Mouse (Mus musculus) lung, postnatal 0 days (tissue): ENCODE results near the gene Mroh2a. TPM values are rescaled to one million over a fixed set of nuclear protein-coding genes. Genes with fewer than 3 reads are reported as not detected.

Experiments
- ATAC-seq: fragments of 200-750 bp; cut with Nextera tagmentation; 2 replicates; pipeline ENCODE4 v1.8.0; 2017; ENCODE audit warnings: moderate library complexity
- DNase-seq: peaks from one replicate; pipeline ENCODE4 v3.0.0-alpha.2; 2016; ENCODE audit warnings: low spot score
- H3K27ac ChIP-seq: fragments of 300-500 bp; sonication (generic); 2 replicates; pipeline ENCODE4 v1.5.1; 2014; ENCODE audit warnings: antibody characterized with exemption, mild to moderate bottlenecking, low read length, mixed read lengths
- H3K27me3 ChIP-seq: fragments of 300-500 bp; sonication (generic); replicated peaks from 2 replicates; pipeline ENCODE4 v1.6.1; 2014; ENCODE audit warnings: low read length, mixed read lengths; ENCODE audit not compliant: insufficient read depth
- H3K36me3 ChIP-seq: fragments of 300-500 bp; sonication (generic); 2 replicates; pipeline ENCODE4 v1.6.1; 2014; ENCODE audit warnings: low read length, mixed read lengths; ENCODE audit not compliant: insufficient read depth
- H3K4me1 ChIP-seq: fragments of 300-500 bp; sonication (generic); 2 replicates; pipeline ENCODE4 v1.6.1; 2014; ENCODE audit warnings: antibody characterized with exemption, low read depth, low read length, mixed read lengths; ENCODE audit not compliant: insufficient read depth
- H3K4me2 ChIP-seq: fragments of 300-500 bp; sonication (generic); replicated peaks from 2 replicates; pipeline ENCODE4 v1.6.1; 2014; ENCODE audit warnings: low read depth, mild to moderate bottlenecking, low read length, moderate library complexity, mixed read lengths
- H3K4me3 ChIP-seq: fragments of 300-500 bp; sonication (generic); 2 replicates; pipeline ENCODE4 v1.5.1; 2014; ENCODE audit warnings: low read depth, low read length
- H3K9ac ChIP-seq: fragments of 300-500 bp; sonication (generic); replicated peaks from 2 replicates; pipeline ENCODE4 v1.6.1; 2014; ENCODE audit warnings: low read depth, mild to moderate bottlenecking
- H3K9me3 ChIP-seq: fragments of 300-500 bp; sonication (generic); 2 replicates; pipeline ENCODE4 v1.6.1; 2016; ENCODE audit warnings: low read length, mixed read lengths
- CTCF ChIP-seq: IDR thresholded peaks from 2 replicates; pipeline ENCODE4 v1.5.1; 2016; ENCODE audit warnings: antibody characterized with exemption, mild to moderate bottlenecking
- EP300 ChIP-seq: IDR thresholded peaks from 2 replicates; pipeline ENCODE4 v1.6.1; 2016; ENCODE audit warnings: antibody characterized with exemption, mild to moderate bottlenecking, control low read depth
- WGBS: fragments of 180-500 bp; shearing (Covaris S2); extraction: QIAGEN DNeasy Blood & Tissue Kit; methylation state at CpG from one replicate; pipeline ENCODE4 v1.1.7; 2014; 5-methylcytosine and 5-hydroxymethylcytosine counted together
- polyA plus RNA-seq: library from polyadenylated mRNA; unstranded; fragments of >200 nt; fragmentation: Nextera tagmentation; extraction: Ambion mirVana; gene quantifications from 2 replicates; pipeline ENCODE4 v1.2.1, GENCODE M21; 2015

Mroh2a gene
- polyA plus RNA-seq, 1 experiment from 2014 or later: 0.43 TPM

DNA sequence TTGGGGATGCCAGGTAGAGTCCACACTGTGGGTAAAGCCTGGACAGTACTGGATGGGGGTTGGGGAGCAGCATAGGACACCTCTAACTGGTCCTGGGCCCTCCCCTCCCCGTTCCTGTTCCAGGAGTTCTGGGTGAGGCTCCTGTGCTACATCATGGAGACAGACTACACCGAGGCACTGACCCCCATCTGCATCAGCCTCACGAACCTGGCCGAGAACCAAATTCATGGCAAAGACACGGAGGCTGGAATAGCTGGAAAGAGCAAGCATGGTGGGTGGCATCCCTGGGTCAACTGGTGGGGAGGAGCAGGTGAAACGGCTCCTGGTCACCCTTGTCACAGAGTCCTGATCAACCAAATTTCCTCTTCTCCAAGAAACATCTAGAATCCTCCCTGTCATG, 12.0 kb downstream of the Mroh2a start:
- Histone ChIP-seq H3K27ac (no peak overlapping the region), H3K4me3 (no peak overlapping the region), H3K36me3 (no peaks in the 10 kb centered on the region), H3K4me1 (no peaks in the 10 kb centered on the region), H3K9me3 (peaks cover 56% of the 10 kb centered on the region), H3K27me3 (no peaks in the 10 kb centered on the region), H3K9ac (no peak overlapping the region), H3K4me2 (no peak overlapping the region)
- 73% methylated on average over 6 of the region's 6 CpGs for WGBS
- peak; percentile 27 for DNase-seq
- no peak for ATAC-seq
- no peak for TF ChIP-seq EP300
- TF ChIP-seq CTCF: no peak

- no peak overlapping the region for H3K4me3 ChIP-seq
- H3K9ac ChIP-seq: no peak overlapping the region
- H3K4me1 ChIP-seq: no peaks in the 10 kb centered on the region
- H3K4me2 ChIP-seq: no peak overlapping the region
- peaks cover 58% of the 10 kb centered on the region for H3K9me3 ChIP-seq
- 70% methylated on average over 5 of the region's 5 CpGs for WGBS
- DNase-seq: peak; percentile 30
- no peaks in the 10 kb centered on the region for H3K27me3 ChIP-seq
- no peak for ATAC-seq
- H3K36me3 ChIP-seq: no peaks in the 10 kb centered on the region
- TF ChIP-seq EP300: no peak
- TF ChIP-seq CTCF: no peak
- H3K27ac ChIP-seq: no peak overlapping the region
Observed at GRCm38 (mm10) chr1:88240072-88240471, 13.3 kb downstream of the Mroh2a start.

DNA sequence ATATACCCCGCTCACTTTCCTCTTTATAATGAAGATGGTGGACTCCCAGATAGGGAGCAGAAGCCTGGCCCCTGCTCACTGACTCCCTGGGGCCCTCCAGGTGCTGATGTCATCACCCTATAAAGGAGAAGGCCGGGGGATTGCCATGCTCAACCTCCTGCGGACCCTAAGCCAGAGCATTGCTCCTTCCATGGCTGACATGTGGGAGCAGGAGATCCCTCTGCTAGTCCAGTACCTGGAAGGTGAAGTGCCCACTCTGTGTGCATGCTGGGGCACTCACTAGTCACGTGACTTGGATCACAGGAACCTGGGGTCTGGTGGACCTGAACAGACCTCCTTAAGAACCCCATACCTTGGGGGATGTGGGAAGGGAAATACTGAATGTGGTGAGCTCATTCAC, 13.8 kb downstream of the Mroh2a start:
- Histone ChIP-seq H3K9me3 (peaks cover 57% of the 10 kb centered on the region), H3K4me1 (no peaks in the 10 kb centered on the region), H3K4me2 (no peak overlapping the region), H3K4me3 (no peak overlapping the region), H3K27ac (no peak overlapping the region), H3K9ac (no peak overlapping the region), H3K36me3 (no peaks in the 10 kb centered on the region), H3K27me3 (no peaks in the 10 kb centered on the region)
- ATAC-seq: no peak
- TF ChIP-seq EP300 (no peak), CTCF (no peak)
- WGBS: 58% methylated on average over 4 of the region's 4 CpGs
- no peak for DNase-seq

GRCm38 (mm10) chr1:88243861-88244260, 17.1 kb downstream of the Mroh2a start:
- no peak for DNase-seq
- no peak for ATAC-seq
- no peak for TF ChIP-seq EP300
- no peak for TF ChIP-seq CTCF
- WGBS: 60% methylated on average over 5 of the region's 5 CpGs
- H3K27ac ChIP-seq: no peak overlapping the region
- no peak overlapping the region for H3K9ac ChIP-seq
- no peaks in the 10 kb centered on the region for H3K4me1 ChIP-seq
- no peak overlapping the region for H3K4me3 ChIP-seq
- H3K4me2 ChIP-seq: no peak overlapping the region
- H3K36me3 ChIP-seq: no peaks in the 10 kb centered on the region
- no peaks in the 10 kb centered on the region for H3K27me3 ChIP-seq
- peaks cover 63% of the 10 kb centered on the region for H3K9me3 ChIP-seq

- no peaks in the 10 kb centered on the region for H3K36me3 ChIP-seq
Observed at GRCm38 (mm10) chr1:88245881-88246280, 19.1 kb downstream of the Mroh2a start.

GRCm38 (mm10) chr1:88246386-88246785, 19.6 kb downstream of the Mroh2a start:
- DNase-seq: no peak
- H3K4me3 ChIP-seq: no peak overlapping the region
- H3K9me3 ChIP-seq: peaks cover 71% of the 10 kb centered on the region
- no peak for ATAC-seq
- H3K4me1 ChIP-seq: no peaks in the 10 kb centered on the region
- H3K9ac ChIP-seq: no peak overlapping the region
- no peak for TF ChIP-seq CTCF
- TF ChIP-seq EP300: no peak
- 40% methylated on average over 6 of the region's 6 CpGs for WGBS
- H3K27ac ChIP-seq: no peak overlapping the region
- no peak overlapping the region for H3K4me2 ChIP-seq
- no peaks in the 10 kb centered on the region for H3K27me3 ChIP-seq
- H3K36me3 ChIP-seq: no peaks in the 10 kb centered on the region

More at GRCm38 (mm10) chr1:88245881-88246280, 19.1 kb downstream of the Mroh2a start:
- TF ChIP-seq CTCF (no peak), EP300 (no peak)
- H3K9me3 ChIP-seq: peaks cover 71% of the 10 kb centered on the region
- no peak for DNase-seq
- H3K4me2 ChIP-seq: no peak overlapping the region
- no peaks in the 10 kb centered on the region for H3K4me1 ChIP-seq
- H3K9ac ChIP-seq: no peak overlapping the region
- WGBS: 77% methylated on average over 6 of the region's 6 CpGs
- peak; percentile 7 for ATAC-seq
- H3K27me3 ChIP-seq: no peaks in the 10 kb centered on the region
- no peak overlapping the region for H3K4me3 ChIP-seq
- H3K27ac ChIP-seq: no peak overlapping the region

DNA sequence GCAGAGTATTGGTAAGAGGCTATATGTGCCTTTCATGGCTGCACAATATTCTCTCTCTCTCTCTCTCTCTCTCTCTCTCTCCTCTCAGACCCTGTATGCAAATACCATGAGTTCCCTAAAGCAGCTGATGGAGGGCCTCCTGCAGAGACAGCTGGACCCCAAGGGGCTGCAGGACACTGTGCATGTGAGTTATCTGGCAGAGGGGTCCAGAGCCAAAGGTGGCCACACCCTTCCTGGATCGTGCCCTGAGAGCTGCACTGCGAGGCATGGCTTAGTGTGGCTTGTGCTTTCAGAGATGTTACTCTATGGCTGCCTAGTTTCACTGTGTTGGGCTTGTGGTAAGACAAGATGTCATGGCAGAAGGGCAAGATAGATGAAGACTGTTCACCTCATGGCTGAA, 20.9 kb downstream of the Mroh2a start:
- Histone ChIP-seq H3K4me3 (no peak overlapping the region), H3K36me3 (no peaks in the 10 kb centered on the region), H3K4me1 (no peaks in the 10 kb centered on the region), H3K4me2 (no peak overlapping the region), H3K9ac (no peak overlapping the region), H3K27me3 (no peaks in the 10 kb centered on the region), H3K9me3 (peaks cover 64% of the 10 kb centered on the region), H3K27ac (no peak overlapping the region)
- TF ChIP-seq CTCF (no peak), EP300 (no peak)
- ATAC-seq (no peak), DNase-seq (no peak)
- WGBS: 43% methylated on average over 2 of the region's 2 CpGs
